In the genomic region with DNA sequence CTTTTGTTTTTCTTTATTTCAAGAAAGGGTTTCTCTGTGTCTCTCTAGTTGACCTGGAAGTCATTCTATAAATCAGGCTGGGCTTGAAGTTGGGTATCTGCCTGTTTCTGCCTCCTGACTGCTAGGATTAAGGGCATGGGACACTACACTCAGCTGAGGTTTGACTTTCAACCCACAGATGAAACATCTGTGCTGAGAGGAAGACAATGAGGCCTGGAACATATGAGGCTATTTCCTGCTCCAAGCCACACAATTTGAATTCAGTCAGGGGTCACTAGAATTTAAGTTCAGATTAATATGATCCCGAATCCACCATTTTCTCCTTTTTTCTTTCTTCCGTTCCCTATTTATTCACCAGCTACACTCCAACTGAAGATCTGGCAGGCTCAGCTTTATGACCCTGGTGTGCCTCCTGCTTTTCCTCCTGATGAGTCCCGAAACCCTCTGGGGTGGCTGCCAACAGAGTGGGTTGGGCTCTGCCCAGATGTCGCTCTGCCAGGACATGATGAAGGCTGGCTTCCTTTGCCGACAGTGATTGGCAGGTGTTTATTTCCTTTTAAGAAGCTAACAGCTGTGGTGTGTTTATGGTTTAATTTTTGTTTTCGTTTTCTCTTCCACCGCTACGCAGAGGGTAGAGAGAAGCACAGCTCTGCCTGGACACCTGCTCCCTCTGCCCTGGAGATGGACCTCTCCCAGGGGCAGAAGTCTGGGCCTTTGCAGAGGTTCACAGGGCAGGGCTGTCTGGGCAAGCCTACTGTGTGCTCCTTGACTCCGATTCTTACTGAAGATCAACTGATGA, we compare ENCODE assay signal across 9 mouse cellular contexts. TPM values are rescaled to one million over a fixed set of nuclear protein-coding genes. Genes with fewer than 3 reads are reported as not detected.
DNase-seq lines count a peak whose midpoint lies in the region; ATAC-seq and TF ChIP-seq lines count a peak whose summit lies in the region.
"Had no signal": no experiment of that assay in that cellular context is flagged by ENCODE, and none has a peak within 500 bp of the region (broad histone marks: within the 10 kb centered on the region; RNA-seq: fewer than 3 reads in every experiment).

No protein-coding gene starts in this region.

- DNase-seq in embryonic facial prominence, embryonic 14.5 days (ENCODE audit: low spot score): peak; percentile 91
- no peak for DNase-seq in embryonic facial prominence, embryonic 10.5 days (ENCODE audit: low spot score)
- peak; percentile 49 for DNase-seq in right cerebral cortex, postnatal 4 days
- DNase-seq in right cerebral cortex, postnatal 25 days: no peak
- DNase-seq in kidney, postnatal 25 days: peak; percentile 79 to 84
- DNase-seq in retina, embryonic 14.5 days (ENCODE audit: low spot score): no peak

- H3K27ac ChIP-seq in embryonic facial prominence, embryonic 14.5 days (replicated peaks; ENCODE audit: low read depth, low read length): peak overlapping the region; percentile 10; the same call in 1 of the 2 replicates
- no peak overlapping the region for H3K27ac ChIP-seq in embryonic facial prominence, embryonic 10.5 days (replicated peaks)
- peak overlapping the region; percentile 61 for H3K27ac ChIP-seq in heart, embryonic 15.5 days
- H3K27ac ChIP-seq in small intestine, adult 2 months (ENCODE audit: insufficient read depth, low read depth, low read length): peak overlapping the region; percentile 48; the same call in 1 of the 2 replicates
- H3K27ac ChIP-seq: embryonic facial prominence, embryonic 13.5 days had no signal

- no peak overlapping the region for H3K4me2 ChIP-seq in embryonic facial prominence, embryonic 14.5 days (ENCODE audit: low read depth, low read length)
- H3K4me2 ChIP-seq in heart, embryonic 15.5 days: no peak overlapping the region
- H3K4me2 ChIP-seq: embryonic facial prominence, embryonic 13.5 days had no signal

- no peaks in the 10 kb centered on the region for H3K27me3 ChIP-seq in embryonic facial prominence, embryonic 14.5 days (replicated peaks; ENCODE audit: control insufficient read depth, insufficient read depth, low read length)
- peaks cover 10% of the 10 kb centered on the region; the same call in 1 of the 2 replicates for H3K27me3 ChIP-seq in embryonic facial prominence, embryonic 10.5 days (replicated peaks; ENCODE audit: low read depth, poor library complexity, severe bottlenecking)
- H3K27me3 ChIP-seq in heart, embryonic 15.5 days: no peaks in the 10 kb centered on the region
- no peaks in the 10 kb centered on the region for H3K27me3 ChIP-seq in small intestine, adult 2 months (ENCODE audit: control insufficient read depth, insufficient read depth, low read length)
- H3K27me3 ChIP-seq: embryonic facial prominence, embryonic 13.5 days had no signal

- TF ChIP-seq CTCF in small intestine, adult 2 months (IDR thresholded peaks at IDR 0.05; ENCODE audit: extremely low read depth, insufficient read length, insufficient replicate concordance, low read depth, low read length): no peak

- H3K4me3 ChIP-seq in embryonic facial prominence, embryonic 14.5 days (ENCODE audit: low read depth, low read length): no peak overlapping the region
- H3K4me3 ChIP-seq in embryonic facial prominence, embryonic 10.5 days: no peak overlapping the region
- no peak overlapping the region for H3K4me3 ChIP-seq in heart, embryonic 15.5 days
- peak overlapping the region; percentile 9; the same call in 1 of the 2 replicates for H3K4me3 ChIP-seq in small intestine, adult 2 months (ENCODE audit: low read depth, low read length)
- H3K4me3 ChIP-seq: embryonic facial prominence, embryonic 13.5 days had no signal

- WGBS in embryonic facial prominence, embryonic 14.5 days: 34% methylated on average over 9 of the region's 9 CpGs
- 62% methylated on average over 9 of the region's 9 CpGs for WGBS in embryonic facial prominence, embryonic 10.5 days
- 40% methylated on average over 9 of the region's 9 CpGs for WGBS in heart, embryonic 15.5 days
- WGBS in small intestine, adult 2 months: 5% methylated on average over 9 of the region's 9 CpGs

- no peak overlapping the region for H3K9ac ChIP-seq in embryonic facial prominence, embryonic 14.5 days (ENCODE audit: low read depth, low read length)
- H3K9ac ChIP-seq in heart, embryonic 15.5 days: no peak overlapping the region
- H3K9ac ChIP-seq: embryonic facial prominence, embryonic 13.5 days had no signal

- no peak for TF ChIP-seq POLR2A in small intestine, adult 2 months (IDR thresholded peaks at IDR 0.05; ENCODE audit: low read depth, low read length)

- no peaks in the 10 kb centered on the region for H3K9me3 ChIP-seq in embryonic facial prominence, embryonic 14.5 days (ENCODE audit: control insufficient read depth, low read length)
- H3K9me3 ChIP-seq in embryonic facial prominence, embryonic 10.5 days: no peaks in the 10 kb centered on the region
- no peaks in the 10 kb centered on the region for H3K9me3 ChIP-seq in heart, embryonic 15.5 days (replicated peaks)
- H3K9me3 ChIP-seq: embryonic facial prominence, embryonic 13.5 days had no signal

- peak; percentile 60 for ATAC-seq in embryonic facial prominence, embryonic 14.5 days (ENCODE audit: low read depth)
- ATAC-seq in heart, embryonic 15.5 days (replicated peaks; ENCODE audit: insufficient number of reproducible peaks, insufficient read depth, low FRiP score, low read depth): no peak

- peaks cover 3% of the 10 kb centered on the region; the same call in 1 of the 2 replicates for H3K4me1 ChIP-seq in embryonic facial prominence, embryonic 14.5 days (ENCODE audit: control insufficient read depth, insufficient read depth, low read length)
- H3K4me1 ChIP-seq in embryonic facial prominence, embryonic 10.5 days: peaks cover 39% of the 10 kb centered on the region
- H3K4me1 ChIP-seq in heart, embryonic 15.5 days (replicated peaks): peaks cover 7% of the 10 kb centered on the region
- H3K4me1 ChIP-seq in small intestine, adult 2 months (ENCODE audit: control insufficient read depth, insufficient read depth, insufficient read length, low read length): peaks cover 18% of the 10 kb centered on the region; the same call in 1 of the 2 replicates

- H3K36me3 ChIP-seq in embryonic facial prominence, embryonic 14.5 days (ENCODE audit: control insufficient read depth, insufficient read depth, low read length): no peaks in the 10 kb centered on the region
- H3K36me3 ChIP-seq in embryonic facial prominence, embryonic 10.5 days (replicated peaks): no peaks in the 10 kb centered on the region
- H3K36me3 ChIP-seq in heart, embryonic 15.5 days: no peaks in the 10 kb centered on the region
- no peaks in the 10 kb centered on the region for H3K36me3 ChIP-seq in small intestine, adult 2 months (ENCODE audit: control insufficient read depth, insufficient read depth, low read length)
- H3K36me3 ChIP-seq: embryonic facial prominence, embryonic 13.5 days had no signal

RNA-seq across cellular contexts. Expression of gene Trp53i11, which starts 55.3 kb away (rescaled TPM):
- polyA plus RNA-seq in embryonic facial prominence, embryonic 14.5 days (2014; fragmentation: Nextera tagmentation; extraction: Ambion mirVana): 33.6 and 37.5 TPM in 2 replicates
- polyA plus RNA-seq in embryonic facial prominence, embryonic 10.5 days (2016; fragmentation: Nextera tagmentation; extraction: Ambion mirVana): 72.5 and 95.2 TPM in 2 replicates
- polyA plus RNA-seq in heart, embryonic 15.5 days (2015; fragmentation: Nextera tagmentation; extraction: Ambion mirVana): 19.7 and 31.6 TPM in 2 replicates
- polyA plus RNA-seq in small intestine, adult 2 months (2012; rRNA removed): 30.8 and 47.0 TPM in 2 replicates

Comparison
In these comparisons a context has a peak if more than half of its experiments do, and no peak if none do; other contexts are left out.
1. DNase-seq: peak in embryonic facial prominence, embryonic 14.5 days (single experiment), right cerebral cortex, postnatal 4 days (single experiment) and kidney, postnatal 25 days (2 of 2); none in embryonic facial prominence, embryonic 10.5 days (single experiment), right cerebral cortex, postnatal 25 days (single experiment) and retina, embryonic 14.5 days (single experiment).